Mouse (Mus musculus): ENCODE data around the gene Tnrc18.

The Tnrc18 gene

GRCm38 (mm10) chr5:142817524-142818434 lies at the start of gene Tnrc18:
Gene Tnrc18, minus strand, starts transcription at chr5:142817662.
- in situ Hi-C loops (cut with MboI, MseI), result no loop called here

GRCm38 (mm10) chr5:142857763-142858229 lies 40.3 kb upstream of the Tnrc18 start:
- in situ Hi-C loops (cut with MboI, MseI), result no loop called here

DNA sequence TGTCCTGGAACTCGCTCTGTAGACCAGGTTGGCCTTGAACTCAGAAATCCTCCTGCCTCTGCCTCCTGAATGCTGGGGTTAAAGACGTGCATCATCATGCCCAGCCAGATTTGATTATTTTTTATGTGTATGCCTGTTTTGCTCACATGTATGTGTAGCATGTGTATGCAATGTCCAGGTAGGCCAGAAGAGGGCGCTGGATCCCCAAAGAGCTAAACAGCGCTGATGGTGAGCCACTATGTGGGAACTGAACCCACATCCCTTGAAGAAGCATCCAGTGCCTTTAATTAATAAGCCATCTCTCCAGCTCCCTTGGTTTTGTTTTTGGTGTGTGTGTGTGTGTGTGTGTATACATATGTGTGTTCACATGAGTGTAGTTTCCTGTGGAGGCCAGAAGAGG lies 38.9 kb upstream of the Tnrc18 start:
- in situ Hi-C loops (cut with MboI, MseI), result no loop called here

GRCm38 (mm10) chr5:142854877-142855276 lies 37.4 kb upstream of the Tnrc18 start:
- in situ Hi-C loops (cut with MboI, MseI), result no loop called here

DNA sequence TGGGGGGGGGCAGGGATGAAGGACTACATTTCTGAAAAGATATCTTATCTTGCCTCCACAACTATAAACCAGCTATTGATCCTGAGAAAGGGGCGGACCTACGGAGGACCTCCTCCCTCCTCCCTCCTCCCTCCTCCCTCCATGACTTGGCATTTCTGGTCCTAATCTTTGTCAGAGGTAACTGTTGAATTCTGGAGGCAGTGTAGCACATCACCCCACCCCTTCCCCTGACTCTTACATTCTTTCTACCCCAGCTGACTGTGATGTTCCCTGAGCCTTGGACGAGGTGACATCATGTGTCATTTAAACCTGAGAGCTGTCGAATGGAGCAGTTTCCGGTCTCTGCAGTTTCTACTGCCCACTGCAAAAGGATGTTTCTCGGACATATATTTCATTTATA lies 36.1 kb upstream of the Tnrc18 start:
- in situ Hi-C loops (cut with MboI, MseI), result no loop called here

DNA sequence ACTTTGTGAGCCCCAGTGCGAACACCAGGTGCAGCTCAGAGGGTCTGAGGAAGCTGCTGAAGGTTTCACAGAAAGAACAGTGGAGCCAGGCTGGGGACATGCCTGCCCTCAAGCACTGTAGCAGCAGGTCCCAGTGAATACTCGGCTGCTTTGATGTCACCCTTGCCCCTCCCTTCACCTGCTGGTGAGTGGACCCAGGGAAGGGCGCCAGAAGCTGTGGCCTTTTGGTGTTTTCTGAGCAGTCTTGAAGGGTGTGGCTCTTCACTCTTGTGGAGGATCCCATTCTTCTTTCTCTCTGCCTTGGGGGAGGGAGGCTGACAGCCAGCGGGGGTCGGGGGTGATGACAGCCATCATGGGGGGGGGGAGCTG lies 34.2 kb upstream of the Tnrc18 start:
- in situ Hi-C loops (cut with MboI, MseI), result no loop called here

DNA sequence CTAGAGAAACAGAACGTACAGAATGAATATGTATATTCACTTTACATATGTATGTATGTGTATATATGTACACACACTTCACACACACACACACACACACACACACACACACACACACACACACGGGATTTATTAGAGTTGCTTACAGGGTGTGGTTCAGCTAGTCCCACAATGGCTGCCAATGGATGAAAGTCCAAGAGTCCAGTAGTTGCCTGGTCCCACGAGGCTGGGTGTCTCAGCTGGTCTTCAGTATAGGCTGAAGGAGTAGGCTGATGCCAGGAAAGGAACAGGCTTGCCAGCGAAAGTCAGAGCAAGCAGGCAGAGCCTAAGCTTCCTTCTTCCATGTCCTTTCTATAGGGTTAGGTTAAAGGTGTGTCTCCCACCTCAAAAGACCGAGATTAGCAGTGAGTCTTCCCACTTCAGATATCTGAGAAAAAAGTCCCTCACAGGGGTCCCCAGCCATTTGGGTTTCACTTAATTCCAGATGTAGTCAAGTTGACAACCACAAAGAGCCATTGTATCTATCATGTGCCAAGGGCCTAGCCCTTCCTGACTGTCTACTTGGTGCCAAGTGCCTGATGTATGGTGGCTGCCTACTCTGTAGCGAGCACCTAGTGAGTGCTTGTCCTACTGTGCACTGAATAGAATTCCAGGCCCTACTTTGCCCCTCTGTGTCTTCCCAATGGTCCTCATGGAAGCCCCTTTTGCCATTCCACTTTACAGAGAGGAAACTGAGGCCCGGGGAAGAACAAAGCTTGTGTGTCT lies 33.6 kb upstream of the Tnrc18 start:
- in situ Hi-C loops (cut with MboI, MseI), result no loop called here

DNA sequence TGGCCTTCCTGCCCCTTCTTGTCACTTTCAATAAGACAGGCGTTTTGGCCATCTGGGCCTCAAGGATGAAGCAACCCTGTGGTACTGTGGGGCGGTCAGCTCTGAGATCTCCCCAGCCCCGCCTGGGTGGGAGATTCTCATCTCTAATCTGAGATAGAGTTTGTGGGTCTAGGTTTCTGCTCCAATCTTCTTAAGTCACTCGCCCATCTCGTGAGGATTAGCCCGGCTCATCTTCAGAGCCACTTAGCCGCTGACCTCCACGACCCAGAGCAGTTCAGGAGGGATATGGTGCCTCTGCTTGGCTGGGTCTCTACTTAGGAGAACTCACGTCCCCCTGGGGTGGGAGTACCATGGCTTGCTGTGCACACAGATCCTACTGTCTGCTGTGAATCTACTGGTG lies 33.0 kb upstream of the Tnrc18 start:
- in situ Hi-C loops (cut with MboI, MseI), result no loop called here

GRCm38 (mm10) chr5:142848911-142849310 lies 31.4 kb upstream of the Tnrc18 start:
- in situ Hi-C loops (cut with MboI, MseI), result no loop called here

GRCm38 (mm10) chr5:142848149-142848548 lies 30.7 kb upstream of the Tnrc18 start:
- in situ Hi-C loops (cut with MboI, MseI), result no loop called here

- in situ Hi-C loops (cut with MboI, MseI), result no loop called here
Measured at GRCm38 (mm10) chr5:142844467-142844866, 27.0 kb upstream of the Tnrc18 start.

DNA sequence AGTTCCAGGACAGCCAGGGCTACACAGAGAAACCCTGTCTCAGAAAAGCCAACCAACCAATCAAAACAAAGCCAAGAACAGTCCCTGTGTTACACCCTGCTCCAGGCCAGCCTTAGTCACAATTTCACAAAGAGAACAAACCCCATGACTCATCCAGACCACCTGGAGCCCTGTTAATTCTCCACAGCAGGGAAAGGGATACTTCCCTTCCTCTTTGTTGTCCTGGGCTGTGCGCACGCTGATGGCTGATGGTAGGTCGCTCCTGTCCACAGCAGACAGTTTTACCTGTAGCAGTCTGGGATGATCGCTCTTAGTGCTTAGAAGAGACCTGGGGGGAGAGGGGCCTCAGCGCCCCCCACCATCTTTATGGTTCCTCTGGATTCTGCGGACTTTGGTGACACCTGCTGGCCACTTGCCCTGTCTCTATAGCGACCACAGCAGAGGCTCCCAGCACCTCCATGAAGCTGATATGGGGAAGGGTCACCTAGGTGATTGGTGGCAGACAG lies 24.7 kb upstream of the Tnrc18 start:
- in situ Hi-C loops (cut with MboI, MseI), result no loop called here

GRCm38 (mm10) chr5:142841372-142842136 lies 24.1 kb upstream of the Tnrc18 start:
- in situ Hi-C loops (cut with MboI, MseI), result no loop called here

DNA sequence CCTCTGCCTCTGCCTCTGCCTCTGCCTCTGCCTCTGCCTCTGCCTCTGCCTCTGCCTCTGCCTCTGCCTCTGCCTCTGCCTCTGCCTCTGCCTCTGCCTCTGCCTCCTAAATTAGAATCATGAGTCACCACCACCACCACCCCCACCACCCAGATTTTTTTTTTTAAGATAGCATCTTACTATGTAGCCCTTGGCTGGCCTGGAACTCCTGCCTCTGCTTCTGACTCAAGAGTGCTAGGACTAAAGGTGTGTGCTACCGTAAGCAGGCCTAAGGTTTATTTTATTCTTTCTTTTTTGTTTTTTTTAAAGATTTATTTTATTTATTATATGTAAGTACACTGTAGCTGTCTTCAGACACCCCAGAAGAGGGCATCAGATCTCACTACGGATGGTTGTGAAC lies 20.0 kb upstream of the Tnrc18 start:
- in situ Hi-C loops (cut with MboI, MseI), result loop anchor here in 1 of 2 experiments (10.0 kb wide), 2 partner anchors 343 to 863 kb away; no protein-coding TSS in a partner anchor

DNA sequence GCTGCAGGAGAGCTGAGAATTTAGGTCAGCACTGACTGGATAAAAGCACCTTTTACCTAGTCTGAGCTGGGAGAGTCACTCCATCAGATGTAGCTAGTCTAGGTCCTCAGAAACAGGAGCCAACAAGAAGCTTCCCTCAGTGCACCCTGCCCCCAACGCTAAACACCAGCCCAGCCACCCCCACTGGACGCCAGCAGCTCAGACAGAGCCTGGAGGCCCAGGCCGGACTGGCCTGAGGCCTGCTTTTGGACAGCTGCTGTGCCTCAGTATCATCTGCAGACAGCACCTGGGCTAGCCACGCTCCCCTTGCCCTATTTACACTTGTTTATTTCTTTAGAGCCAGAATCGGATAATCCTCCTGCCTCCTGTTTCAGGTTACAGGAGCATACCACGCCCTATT lies 19.4 kb upstream of the Tnrc18 start:
- in situ Hi-C loops (cut with MboI, MseI), result loop anchor here in 1 of 2 experiments (10.0 kb wide), 2 partner anchors 342 to 862 kb away; no protein-coding TSS in a partner anchor

DNA sequence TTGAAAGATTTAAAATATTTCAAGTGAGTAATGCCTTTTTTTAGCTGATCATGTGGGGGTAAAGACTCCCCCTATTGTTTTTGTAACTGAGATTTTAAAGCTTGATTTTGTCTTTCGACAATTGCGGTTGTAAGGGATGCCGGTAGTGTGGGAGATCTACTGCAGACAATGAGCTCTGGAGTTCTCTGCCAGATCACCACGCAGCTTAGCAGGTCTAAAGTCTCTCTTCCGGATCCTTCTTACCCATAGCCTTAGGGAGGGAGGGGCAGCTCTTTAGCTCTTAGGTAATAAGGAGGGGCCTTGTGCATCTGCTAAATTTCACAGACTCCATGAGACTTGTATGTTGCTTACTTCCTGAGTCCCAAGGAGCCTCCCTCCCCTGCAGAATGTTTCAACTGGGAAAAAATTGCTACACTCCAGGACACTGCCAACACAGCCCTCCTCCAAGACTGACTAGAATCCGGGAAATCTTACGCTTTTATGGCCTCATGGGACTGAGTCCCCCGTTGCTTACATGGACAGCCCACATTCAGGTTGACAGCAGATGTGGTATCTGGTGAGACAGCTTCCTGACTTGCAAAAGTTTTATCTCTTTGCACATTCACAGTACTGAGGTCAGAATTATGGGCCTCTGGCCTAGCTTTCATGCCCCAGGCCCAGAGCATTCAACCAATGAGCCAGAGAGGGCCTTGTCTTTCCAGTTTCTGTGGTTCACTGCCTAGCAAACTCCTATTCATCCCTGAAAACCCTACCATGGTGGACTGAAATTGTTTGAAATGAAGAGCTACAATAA lies 16.4 kb upstream of the Tnrc18 start:
- in situ Hi-C loops (cut with MboI, MseI), result loop anchor here in 1 of 2 experiments (10.0 kb wide), 2 partner anchors 339 to 859 kb away; no protein-coding TSS in a partner anchor

GRCm38 (mm10) chr5:142826131-142826530 lies 8.7 kb upstream of the Tnrc18 start:
- in situ Hi-C loops (cut with MboI, MseI), result no loop called here

DNA sequence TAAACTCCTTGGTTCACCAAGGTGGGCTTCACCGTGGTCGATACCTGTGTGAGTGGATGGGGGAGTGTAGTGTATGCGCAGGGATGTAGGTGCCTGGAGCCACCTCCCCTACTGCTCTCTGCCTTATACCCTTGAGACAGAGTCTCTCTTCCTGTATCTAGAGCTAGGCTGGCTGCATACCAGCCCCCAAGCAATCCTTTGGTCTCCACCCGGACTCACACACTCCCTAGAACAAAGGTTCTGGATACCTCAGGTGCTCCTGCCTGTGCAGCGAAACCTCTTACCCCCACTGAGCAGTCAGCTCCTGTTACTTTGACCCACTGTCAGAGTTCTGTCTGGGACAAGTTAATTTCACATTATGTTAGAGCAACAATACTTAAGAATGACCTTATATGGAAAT lies 8.2 kb upstream of the Tnrc18 start:
- in situ Hi-C loops (cut with MboI, MseI), result no loop called here

GRCm38 (mm10) chr5:142824091-142824490 lies 6.6 kb upstream of the Tnrc18 start:
- in situ Hi-C loops (cut with MboI, MseI), result no loop called here
